Mouse (Mus musculus): Measurements from ENCODE around the gene Tmem50b. TPM values are rescaled to one million over a fixed set of nuclear protein-coding genes. Genes with fewer than 3 reads are reported as not detected.

Tmem50b gene
- polyA plus RNA-seq, 1 experiment from 2014 or later: 60.8 TPM

GRCm38 (mm10) chr16:91639636-91640035 is 42.0 kb upstream of the Tmem50b start:
- Histone ChIP-seq H3K4me1 (replicated peaks; ENCODE audit: control insufficient read depth, insufficient read depth) (no peaks in the 10 kb centered on the region), H3K27ac (replicated peaks) (no peak overlapping the region), H3K9me3 (ENCODE audit: control insufficient read depth, low read length) (no peaks in the 10 kb centered on the region), H3K4me3 (ENCODE audit: low read depth, low read length) (no peak overlapping the region), H3K27me3 (ENCODE audit: control insufficient read depth, insufficient read depth, low read length) (no peaks in the 10 kb centered on the region), H3K36me3 (ENCODE audit: control insufficient read depth, insufficient read depth, low read length) (peaks cover 22% of the 10 kb centered on the region; the same call in 1 of the 2 replicates), H3K4me2 (replicated peaks; ENCODE audit: low read depth) (no peak overlapping the region), H3K9ac (ENCODE audit: low read length) (no peak overlapping the region)
- 96% methylated on average over 2 of the region's 2 CpGs for WGBS
- ATAC-seq (ENCODE audit: low FRiP score, low TSS enrichment) (no peak), DNase-seq (ENCODE audit: low spot score) (no peak)
- TF ChIP-seq CTCF (IDR thresholded peaks at IDR 0.05; ENCODE audit: low read depth): no peak
- TF ChIP-seq EP300 (optimal IDR thresholded peaks at IDR 0.05): no peak

GRCm38 (mm10) chr16:91639161-91639560 is 41.6 kb upstream of the Tmem50b start:
- no peak overlapping the region for H3K27ac ChIP-seq (replicated peaks)
- H3K4me3 ChIP-seq (ENCODE audit: low read depth, low read length): no peak overlapping the region
- H3K9me3 ChIP-seq (ENCODE audit: control insufficient read depth, low read length): no peaks in the 10 kb centered on the region
- 92% methylated on average over 5 of the region's 5 CpGs for WGBS
- ATAC-seq (ENCODE audit: low FRiP score, low TSS enrichment) (no peak), DNase-seq (ENCODE audit: low spot score) (no peak)
- H3K9ac ChIP-seq (ENCODE audit: low read length): no peak overlapping the region
- H3K36me3 ChIP-seq (ENCODE audit: control insufficient read depth, insufficient read depth, low read length): peaks cover 22% of the 10 kb centered on the region; the same call in 1 of the 2 replicates
- H3K4me2 ChIP-seq (replicated peaks; ENCODE audit: low read depth): no peak overlapping the region
- TF ChIP-seq CTCF (IDR thresholded peaks at IDR 0.05; ENCODE audit: low read depth) (no peak), EP300 (optimal IDR thresholded peaks at IDR 0.05) (no peak)
- no peaks in the 10 kb centered on the region for H3K27me3 ChIP-seq (ENCODE audit: control insufficient read depth, insufficient read depth, low read length)
- no peaks in the 10 kb centered on the region for H3K4me1 ChIP-seq (replicated peaks; ENCODE audit: control insufficient read depth, insufficient read depth)

- peaks cover 35% of the 10 kb centered on the region for H3K36me3 ChIP-seq (ENCODE audit: control insufficient read depth, insufficient read depth, low read length)
- no peak for ATAC-seq (ENCODE audit: low FRiP score, low TSS enrichment)
- WGBS: 86% methylated on average over 12 of the region's 12 CpGs
Observed at GRCm38 (mm10) chr16:91633641-91634040, 36.0 kb upstream of the Tmem50b start.

GRCm38 (mm10) chr16:91632940-91633339 is 35.3 kb upstream of the Tmem50b start:
- 92% methylated on average over 7 of the region's 7 CpGs for WGBS
- TF ChIP-seq EP300 (optimal IDR thresholded peaks at IDR 0.05) (no peak), CTCF (IDR thresholded peaks at IDR 0.05; ENCODE audit: low read depth) (no peak)
- H3K4me2 ChIP-seq (replicated peaks; ENCODE audit: low read depth): no peak overlapping the region
- DNase-seq (ENCODE audit: low spot score): no peak
- no peaks in the 10 kb centered on the region for H3K9me3 ChIP-seq (ENCODE audit: control insufficient read depth, low read length)
- ATAC-seq (ENCODE audit: low FRiP score, low TSS enrichment): no peak
- no peak overlapping the region for H3K9ac ChIP-seq (ENCODE audit: low read length)
- no peaks in the 10 kb centered on the region for H3K27me3 ChIP-seq (ENCODE audit: control insufficient read depth, insufficient read depth, low read length)
- no peaks in the 10 kb centered on the region for H3K4me1 ChIP-seq (replicated peaks; ENCODE audit: control insufficient read depth, insufficient read depth)
- no peak overlapping the region for H3K4me3 ChIP-seq (ENCODE audit: low read depth, low read length)
- H3K27ac ChIP-seq (replicated peaks): no peak overlapping the region
- peaks cover 37% of the 10 kb centered on the region for H3K36me3 ChIP-seq (ENCODE audit: control insufficient read depth, insufficient read depth, low read length)

More at GRCm38 (mm10) chr16:91633641-91634040, 36.0 kb upstream of the Tmem50b start:
- no peaks in the 10 kb centered on the region for H3K4me1 ChIP-seq (replicated peaks; ENCODE audit: control insufficient read depth, insufficient read depth)
- TF ChIP-seq EP300 (optimal IDR thresholded peaks at IDR 0.05) (no peak), CTCF (IDR thresholded peaks at IDR 0.05; ENCODE audit: low read depth) (no peak)
- DNase-seq (ENCODE audit: low spot score): no peak
- H3K9ac ChIP-seq (ENCODE audit: low read length): no peak overlapping the region
- H3K27me3 ChIP-seq (ENCODE audit: control insufficient read depth, insufficient read depth, low read length): no peaks in the 10 kb centered on the region
- H3K9me3 ChIP-seq (ENCODE audit: control insufficient read depth, low read length): no peaks in the 10 kb centered on the region
- H3K4me2 ChIP-seq (replicated peaks; ENCODE audit: low read depth): no peak overlapping the region
- H3K27ac ChIP-seq (replicated peaks): no peak overlapping the region
- H3K4me3 ChIP-seq (ENCODE audit: low read depth, low read length): no peak overlapping the region

GRCm38 (mm10) chr16:91632439-91632838 is 34.8 kb upstream of the Tmem50b start:
- Histone ChIP-seq H3K4me1 (replicated peaks; ENCODE audit: control insufficient read depth, insufficient read depth) (no peaks in the 10 kb centered on the region), H3K27me3 (ENCODE audit: control insufficient read depth, insufficient read depth, low read length) (no peaks in the 10 kb centered on the region), H3K4me2 (replicated peaks; ENCODE audit: low read depth) (no peak overlapping the region), H3K36me3 (ENCODE audit: control insufficient read depth, insufficient read depth, low read length) (peaks cover 35% of the 10 kb centered on the region), H3K27ac (replicated peaks) (no peak overlapping the region), H3K9me3 (ENCODE audit: control insufficient read depth, low read length) (no peaks in the 10 kb centered on the region), H3K4me3 (ENCODE audit: low read depth, low read length) (no peak overlapping the region), H3K9ac (ENCODE audit: low read length) (no peak overlapping the region)
- no peak for DNase-seq (ENCODE audit: low spot score)
- ATAC-seq (ENCODE audit: low FRiP score, low TSS enrichment): no peak
- TF ChIP-seq EP300 (optimal IDR thresholded peaks at IDR 0.05) (no peak), CTCF (IDR thresholded peaks at IDR 0.05; ENCODE audit: low read depth) (no peak)
- 83% methylated on average over 5 of the region's 5 CpGs for WGBS

- TF ChIP-seq EP300 (optimal IDR thresholded peaks at IDR 0.05) (no peak), CTCF (IDR thresholded peaks at IDR 0.05; ENCODE audit: low read depth) (no peak)
- no peak overlapping the region for H3K9ac ChIP-seq (ENCODE audit: low read length)
- H3K4me2 ChIP-seq (replicated peaks; ENCODE audit: low read depth): no peak overlapping the region
- H3K4me1 ChIP-seq (replicated peaks; ENCODE audit: control insufficient read depth, insufficient read depth): no peaks in the 10 kb centered on the region
- H3K4me3 ChIP-seq (ENCODE audit: low read depth, low read length): no peak overlapping the region
- no peaks in the 10 kb centered on the region for H3K9me3 ChIP-seq (ENCODE audit: control insufficient read depth, low read length)
- H3K27ac ChIP-seq (replicated peaks): no peak overlapping the region
- no peaks in the 10 kb centered on the region for H3K27me3 ChIP-seq (ENCODE audit: control insufficient read depth, insufficient read depth, low read length)
- peaks cover 27% of the 10 kb centered on the region for H3K36me3 ChIP-seq (ENCODE audit: control insufficient read depth, insufficient read depth, low read length)
- DNase-seq (ENCODE audit: low spot score): no peak
- WGBS: 91% methylated on average over 1 of the region's 1 CpGs
- no peak for ATAC-seq (ENCODE audit: low FRiP score, low TSS enrichment)
Observed at GRCm38 (mm10) chr16:91630584-91630983, 33.0 kb upstream of the Tmem50b start.

Data from stomach, postnatal 0 days (tissue).